Mouse (Mus musculus) frontal cortex, postnatal 14 days (tissue): ENCODE measurements around the gene Eif3k.

Source experiments
- DNase-seq, 2 experiments: peaks; one replicate each; pipeline ENCODE4 v3.0.0; 2022; ENCODE audit warnings: low spot score in 2 of 2

The Eif3k gene

DNA sequence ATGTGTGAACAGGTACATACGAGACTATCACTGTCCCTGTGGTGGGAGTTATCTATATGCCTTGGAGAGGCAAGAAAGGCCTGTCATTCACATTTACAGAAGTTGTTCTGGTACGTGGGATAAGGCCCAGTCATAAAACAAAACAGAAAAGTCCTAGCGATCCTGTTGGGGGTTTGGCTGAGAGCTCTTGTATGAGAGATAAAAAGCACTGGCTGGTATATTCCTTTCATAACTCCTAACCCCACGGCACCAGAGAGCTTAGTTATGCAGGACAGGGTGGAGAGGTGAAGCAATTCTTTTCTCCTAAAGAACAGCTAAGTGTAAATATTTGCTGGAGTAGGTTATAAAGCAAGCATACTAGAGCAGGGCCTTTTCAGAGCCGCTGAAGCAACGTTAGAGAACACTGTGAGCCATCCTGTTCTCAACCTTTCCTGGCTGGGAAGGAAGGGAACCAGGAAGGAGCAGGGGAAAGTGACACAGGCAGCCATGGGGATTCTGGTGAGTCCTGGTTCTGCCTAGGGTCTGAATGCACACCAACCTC lies 22.1 kb downstream of the Eif3k start:
- no peak for DNase-seq

- DNase-seq: no peak
These were observed 22.9 kb downstream of the Eif3k start for GRCm38 (mm10) chr7:28958770-28959169.

GRCm38 (mm10) chr7:28957997-28958725 lies 23.5 kb downstream of the Eif3k start:
- DNase-seq: no peak

GRCm38 (mm10) chr7:28957286-28957685 lies 24.4 kb downstream of the Eif3k start:
- DNase-seq: no peak

DNA sequence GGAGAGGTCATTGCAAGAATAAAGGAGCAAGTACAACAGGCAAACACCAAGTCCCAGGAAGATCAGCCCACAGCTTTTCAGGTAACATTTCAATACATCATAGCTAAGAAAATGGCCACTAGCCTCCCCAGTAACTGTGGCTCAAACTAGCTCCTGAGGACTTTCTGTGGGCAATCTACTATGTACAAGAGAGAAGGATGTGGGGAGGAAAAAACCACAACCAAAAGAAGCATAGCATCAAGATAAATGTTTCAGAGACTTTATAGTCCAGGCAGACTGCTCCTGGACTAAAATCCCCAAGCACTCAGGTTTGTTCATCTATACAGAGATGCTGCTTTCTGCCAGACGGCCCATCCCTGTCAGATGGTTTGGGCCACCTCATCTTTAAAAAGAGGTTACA lies 25.4 kb downstream of the Eif3k start:
- no peak for DNase-seq

DNA sequence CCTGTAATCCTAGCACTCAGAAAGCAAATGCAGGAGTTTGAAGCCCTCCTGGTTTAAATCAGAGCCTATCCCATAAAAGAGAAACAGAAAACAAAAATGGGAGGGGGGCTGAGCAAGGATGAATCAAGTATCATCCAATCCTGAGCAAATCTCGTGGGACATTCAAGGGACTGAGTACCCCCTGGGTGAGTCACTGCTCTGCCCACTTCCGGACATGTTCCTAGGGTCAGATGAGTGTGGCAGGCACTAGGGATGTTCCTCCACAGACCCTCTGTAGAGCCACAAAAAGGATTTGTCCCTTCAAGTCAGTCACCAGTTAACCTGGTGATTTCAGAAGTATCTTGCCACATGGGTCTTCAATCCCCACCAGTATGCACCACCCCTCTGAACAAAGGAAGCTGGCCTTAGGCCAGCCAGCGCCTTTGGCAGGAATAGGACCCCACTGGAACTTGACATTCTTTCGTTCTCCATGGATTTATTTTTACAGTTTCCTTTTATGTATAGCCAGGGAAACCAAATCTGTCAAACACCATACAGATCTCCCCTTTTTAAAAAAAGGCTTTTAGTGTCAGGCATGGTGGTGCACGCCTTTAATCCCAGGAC lies 26.3 kb downstream of the Eif3k start:
- DNase-seq: no peak

DNA sequence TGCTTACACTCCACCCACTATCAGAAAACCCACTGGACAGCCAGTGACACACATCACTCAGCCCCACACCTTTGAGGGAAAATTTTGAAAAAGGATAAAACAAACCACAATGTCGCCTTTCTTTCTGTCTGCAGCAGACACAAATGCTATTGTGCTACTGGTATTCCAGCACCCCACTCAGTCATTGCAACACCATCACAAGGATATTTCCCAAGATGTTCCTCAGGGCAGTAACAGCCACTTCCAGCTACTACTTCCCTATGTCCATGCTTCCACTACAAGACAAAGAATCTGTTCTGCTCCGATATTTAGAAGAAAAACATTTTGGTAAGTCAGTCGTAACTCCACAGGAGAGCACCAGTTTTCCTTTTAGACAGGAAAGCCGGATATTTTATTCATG lies 26.9 kb downstream of the Eif3k start:
- DNase-seq: no peak

DNA sequence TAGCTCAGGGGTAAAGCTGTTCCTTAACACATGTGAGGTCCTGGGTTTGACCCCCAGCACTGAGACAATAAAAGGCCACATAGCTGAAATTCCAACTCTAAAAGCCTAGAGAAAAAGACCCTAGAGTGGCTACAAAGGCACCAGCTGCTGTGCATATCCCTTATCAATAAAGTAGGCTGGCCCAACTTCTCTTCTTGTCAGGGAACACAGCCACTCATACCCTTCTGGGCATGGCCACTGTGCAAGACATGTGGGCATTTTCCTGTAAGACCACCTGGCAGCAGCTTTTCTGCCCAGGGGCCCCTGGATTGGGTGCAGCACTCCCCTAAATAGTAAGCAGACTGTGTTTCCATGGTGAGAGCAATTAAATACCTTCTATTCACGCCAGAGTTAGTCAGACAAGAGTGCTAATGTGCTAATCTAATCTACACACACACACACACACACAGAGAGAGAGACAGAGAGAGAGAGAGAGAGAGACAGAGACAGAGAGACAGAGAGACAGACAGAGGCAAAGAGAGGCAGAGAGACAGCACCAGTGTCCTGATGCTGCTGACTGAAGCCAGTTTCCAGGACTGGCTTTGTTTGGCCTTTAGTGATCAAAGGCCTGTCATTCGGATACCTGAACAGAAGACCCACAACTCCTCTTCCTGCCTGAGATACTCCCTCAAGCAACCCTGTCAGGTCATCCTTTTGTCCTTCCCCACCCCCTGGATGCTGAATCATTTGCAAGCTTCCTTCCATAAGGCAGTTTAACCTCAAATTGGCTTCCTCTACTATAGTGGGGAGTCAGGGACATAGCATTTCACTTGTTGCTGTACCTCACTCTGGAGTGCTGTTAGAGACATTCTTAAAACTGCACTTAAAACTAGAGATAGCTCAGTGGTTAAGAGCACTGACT lies 27.9 kb downstream of the Eif3k start:
- no peak for DNase-seq

GRCm38 (mm10) chr7:28952786-28953185 lies 28.9 kb downstream of the Eif3k start:
- no peak for DNase-seq

DNA sequence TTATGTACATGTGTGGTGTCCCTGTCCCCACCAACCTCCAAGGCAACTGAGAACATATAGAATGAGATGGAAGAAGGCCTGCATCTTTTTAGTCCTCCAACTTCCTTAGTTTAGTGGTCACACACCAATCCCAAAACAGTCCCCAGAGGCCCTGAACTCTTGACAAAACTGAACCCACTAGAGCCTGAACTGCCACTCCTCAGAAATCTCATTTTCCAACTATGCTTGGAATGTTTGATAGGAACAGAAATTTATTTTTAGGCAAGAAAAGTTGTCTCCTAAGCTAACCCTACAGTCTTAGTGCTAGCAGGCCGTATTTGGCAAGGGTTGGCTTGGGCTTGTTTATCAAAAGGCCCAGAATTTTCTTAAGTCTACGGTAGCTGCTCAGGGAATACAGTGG lies 29.9 kb downstream of the Eif3k start:
- no peak for DNase-seq

GRCm38 (mm10) chr7:28950346-28951037 lies 31.2 kb downstream of the Eif3k start:
- no peak for DNase-seq

DNA sequence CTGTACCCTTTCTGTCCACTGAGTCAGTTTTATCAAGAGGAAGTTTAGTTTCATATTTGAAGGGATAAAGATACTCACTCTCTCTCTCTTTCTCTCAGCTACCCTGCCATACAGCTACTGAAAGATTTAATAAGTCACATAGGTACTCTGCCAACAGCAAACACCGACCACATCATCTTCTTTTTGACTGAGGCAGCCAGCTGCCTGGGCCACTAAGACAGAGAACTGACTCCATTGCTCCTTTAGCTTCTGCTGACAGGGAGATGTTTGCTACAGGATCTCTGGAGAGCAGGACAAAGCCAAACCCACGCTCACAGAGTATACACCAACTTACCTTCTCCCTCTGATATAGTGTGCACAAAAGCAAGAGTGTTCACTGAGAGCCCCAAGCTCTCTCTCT lies 32.4 kb downstream of the Eif3k start:
- DNase-seq: no peak

DNA sequence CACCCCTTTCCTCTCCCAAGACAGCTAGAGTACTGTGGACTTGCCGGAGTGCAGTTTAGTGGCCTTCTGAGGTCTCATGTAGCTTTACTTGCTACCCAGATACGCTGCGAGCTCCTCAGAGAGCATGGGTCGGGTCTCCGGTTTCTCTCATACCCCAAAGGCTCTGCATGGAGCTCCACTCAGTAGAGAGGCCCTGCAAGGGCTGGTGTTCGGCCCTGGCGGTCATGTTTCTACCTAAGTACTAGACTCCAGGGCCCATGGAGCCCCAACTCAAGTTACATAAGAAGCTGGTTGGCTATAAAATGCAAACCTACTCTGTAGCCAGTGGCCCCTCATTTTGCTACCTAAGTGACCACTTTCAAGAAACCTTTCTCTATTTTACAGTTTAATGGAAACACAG lies 32.9 kb downstream of the Eif3k start:
- DNase-seq: no peak

GRCm38 (mm10) chr7:28946271-28946610 lies 35.4 kb downstream of the Eif3k start:
- no peak for DNase-seq

GRCm38 (mm10) chr7:28945416-28946270 lies 36.0 kb downstream of the Eif3k start:
- DNase-seq: no peak

DNA sequence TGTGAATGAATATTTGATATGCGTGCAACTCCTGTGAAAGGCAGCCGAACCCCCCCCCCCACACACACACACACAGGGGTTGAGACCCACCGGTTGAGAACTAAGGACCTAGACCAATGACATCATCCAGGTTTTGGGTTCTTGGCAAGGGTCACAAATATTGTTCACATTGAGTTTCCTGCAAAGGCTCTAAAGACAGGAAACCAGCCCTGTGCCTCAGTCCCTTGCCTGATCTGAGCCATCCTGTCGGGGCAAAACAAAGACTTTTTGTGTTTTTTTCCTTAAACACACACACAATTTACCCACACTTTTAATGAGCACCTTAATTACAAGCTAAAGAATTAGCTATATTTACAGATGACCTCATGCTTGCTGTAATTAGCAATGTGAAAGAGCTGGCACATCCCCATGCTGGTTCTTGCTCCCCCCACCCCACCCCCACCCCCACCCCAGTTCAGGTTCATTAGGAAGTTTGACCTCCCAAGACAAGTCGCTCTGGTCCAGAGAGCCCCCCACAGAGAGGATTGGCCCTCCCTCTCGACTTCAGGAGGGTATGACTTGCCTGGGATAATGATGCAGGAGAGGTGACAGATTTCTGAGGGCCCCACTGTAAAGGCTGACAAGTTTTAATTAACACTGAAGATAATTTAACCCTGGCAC lies 36.8 kb downstream of the Eif3k start:
- no peak for DNase-seq

DNA sequence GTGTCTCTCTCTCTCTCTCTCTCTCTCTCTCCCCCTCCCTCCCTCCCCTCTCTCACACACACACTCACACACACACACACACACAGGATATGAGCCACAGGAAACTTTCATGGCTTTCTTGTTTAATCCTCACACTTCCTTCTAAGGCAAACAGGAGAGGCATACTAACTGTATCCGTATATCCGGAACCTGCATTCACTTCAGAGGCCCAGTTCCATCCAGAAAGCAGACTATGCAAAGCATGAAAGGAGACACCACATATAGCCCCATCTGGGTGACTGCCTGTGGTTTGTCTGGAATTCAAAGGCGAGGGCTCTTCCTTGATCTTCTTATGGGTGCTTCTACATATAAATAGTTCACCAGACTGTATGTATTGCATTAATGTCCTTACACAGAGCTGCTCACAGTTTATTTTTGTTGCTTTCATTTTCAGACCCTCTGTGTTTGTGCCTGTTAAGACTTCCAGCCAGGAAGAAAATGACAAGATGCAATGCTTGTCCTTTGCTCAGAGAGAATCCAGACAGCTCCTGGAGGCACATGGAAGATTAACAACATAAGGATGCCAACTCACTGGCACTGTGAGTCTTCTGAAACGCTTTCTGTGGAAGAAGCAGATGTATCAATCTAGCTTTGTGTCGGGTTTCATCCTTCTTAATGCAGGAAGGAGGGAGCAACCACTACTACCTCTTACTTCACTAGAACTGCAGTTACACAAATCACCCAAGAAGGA lies 38.0 kb downstream of the Eif3k start:
- DNase-seq: no peak

DNA sequence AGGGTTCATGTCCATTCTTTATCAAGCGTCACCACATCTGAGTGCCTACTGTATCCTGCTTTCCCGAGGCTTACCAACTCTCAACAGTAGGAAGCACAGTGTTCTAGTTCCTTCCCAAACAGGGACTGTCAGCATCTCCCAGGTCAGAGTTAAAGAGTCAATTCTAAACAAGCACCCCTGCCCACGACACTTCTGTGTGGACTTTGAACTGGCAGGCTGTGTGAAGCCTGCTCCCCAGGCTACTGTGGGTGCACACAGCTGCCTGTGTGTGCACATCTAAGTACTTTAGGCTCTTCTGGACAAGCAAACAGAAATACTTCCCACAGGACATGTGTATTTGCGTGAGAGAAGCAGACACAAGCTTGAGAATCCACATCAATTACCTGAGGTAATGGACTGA lies 40.1 kb downstream of the Eif3k start:
- no peak for DNase-seq

DNA sequence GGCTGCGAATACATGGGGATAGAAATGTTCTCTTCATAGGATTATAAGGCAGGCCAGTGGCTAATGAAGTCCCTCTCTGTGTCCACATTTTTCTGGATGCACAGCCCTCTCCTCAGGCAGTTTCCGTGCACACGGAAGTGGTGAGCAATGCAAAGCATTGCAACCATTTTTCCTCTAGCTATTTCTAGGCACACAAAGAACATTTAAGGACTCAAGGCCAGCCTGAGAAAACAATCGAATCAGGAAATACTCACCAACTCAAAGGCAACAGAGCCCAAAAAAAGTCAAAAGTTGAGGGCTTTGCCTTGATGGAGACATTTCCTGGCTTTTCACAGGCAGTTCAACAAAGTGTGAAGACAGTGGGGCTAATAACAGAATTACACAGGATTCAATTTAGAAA lies 40.5 kb downstream of the Eif3k start:
- no peak for DNase-seq
